Mouse (Mus musculus) Muller cell, postnatal 12 days (primary cell): ENCODE measurements at regions not wholly inside any gene's neighbourhood (a gene's known extent, or its start where the extent isn't known, plus 50 kb on each side); places are given as distances from the start of the nearest gene placed in this dataset.

Experiments used
- DNase-seq: peaks from one replicate; pipeline ENCODE4 v3.0.0-alpha.2; 2015; ENCODE audit errors: inconsistent ontology term

- no peak for DNase-seq
Observed at GRCm38 (mm10) chr7:79517581-79518337, 51.6 kb upstream of the Polg start.

- DNase-seq: no peak
Observed at GRCm38 (mm10) chr7:79516287-79516686, 50.1 kb upstream of the Polg start.
